Mouse (Mus musculus): ENCODE data around the gene Tbce.

Gene Tbce

GRCm38 (mm10) chr13:13965388-13965964, 74.0 kb downstream of the Tbce start:
- DNase-seq: no peak

DNA sequence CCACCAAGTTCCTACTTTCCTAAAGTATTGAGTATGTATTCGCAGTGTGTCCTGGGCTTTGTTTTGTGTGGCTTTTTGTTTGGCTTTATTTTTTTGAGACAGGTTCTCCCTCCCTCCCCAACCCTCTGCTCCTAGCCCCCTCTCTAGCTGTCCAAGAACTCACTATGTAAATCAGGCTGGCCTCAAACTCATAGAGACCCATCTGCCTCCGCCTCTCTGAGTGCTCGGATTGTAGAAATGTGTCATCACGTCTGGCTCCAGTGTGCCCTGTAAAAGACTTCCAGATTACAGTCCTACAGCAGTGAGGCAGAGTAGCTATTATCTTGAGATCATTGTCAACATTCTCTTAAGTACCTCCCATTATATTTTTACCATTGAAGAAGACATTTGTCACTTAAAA, 78.4 kb downstream of the Tbce start:
- no peak for DNase-seq

DNA sequence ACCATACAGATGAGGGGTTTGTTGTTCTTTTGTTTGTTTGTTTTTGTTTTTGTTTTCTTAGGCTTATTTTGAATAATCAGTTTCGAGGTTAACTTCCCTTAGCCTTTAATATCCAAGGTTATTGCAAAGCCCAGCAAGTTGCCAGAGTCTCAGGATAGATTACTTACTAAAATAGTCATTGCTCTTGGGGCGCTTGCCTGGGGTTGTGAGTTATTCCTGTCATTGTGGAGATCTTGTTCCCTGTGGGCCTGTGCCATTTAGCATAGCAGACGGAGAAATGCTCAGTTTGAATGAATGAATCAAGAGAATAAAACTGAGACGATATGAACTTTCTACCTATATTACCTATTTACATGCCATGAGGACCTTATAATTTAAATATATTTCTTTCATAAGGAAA, 79.2 kb downstream of the Tbce start:
- DNase-seq: no peak

- DNase-seq: no peak
These were observed 82.8 kb downstream of the Tbce start for GRCm38 (mm10) chr13:13956686-13957085.

GRCm38 (mm10) chr13:13954931-13955330, 84.5 kb downstream of the Tbce start:
- peak; percentile 64 for DNase-seq

- DNase-seq: peak; percentile 100
These were observed 85.3 kb downstream of the Tbce start, which contains the start of gene B3galnt2 for GRCm38 (mm10) chr13:13953874-13954832. Gene B3galnt2 (plus strand): TSS chr13:13954469.

Data from embryo, embryonic 11 days (tissue).